Mouse (Mus musculus) limb, embryonic 12.5 days (tissue): ENCODE measurements around the gene Psma1. TPM values are rescaled to one million over a fixed set of nuclear protein-coding genes. Genes with fewer than 3 reads are reported as not detected.

Experiments
- polyA plus RNA-seq: library from polyadenylated mRNA; unstranded; fragments of >200 nt; fragmentation: Nextera tagmentation; extraction: Ambion mirVana; gene quantifications from 2 replicates; pipeline ENCODE4 v1.2.1, GENCODE M21; 2016

Psma1 gene
- polyA plus RNA-seq, 1 experiment from 2014 or later, result 430 TPM

Other genes starting within 250 kb of the Psma1 start
- 23.4 and 26.4 TPM in 2 replicates for gene Rras2, start 158.3 kb downstream of the Psma1 start, polyA plus RNA-seq
- gene Copb1, start 21.4 kb downstream of the Psma1 start, polyA plus RNA-seq, result 120 and 121 TPM in 2 replicates
- 8.9 and 9.0 TPM in 2 replicates for gene Pde3b, start 139.2 kb upstream of the Psma1 start, polyA plus RNA-seq